Mouse (Mus musculus) frontal cortex, postnatal 14 days (tissue): ENCODE data around the gene Mtmr6.
"Not testable (repeated sequence)": the region's sequence is repeated elsewhere in the genome, so short reads cannot be mapped to it uniquely, and the experiment has no call there.

Experiments
- DNase-seq, 2 experiments: peaks; one replicate each; pipeline ENCODE4 v3.0.0; 2022; ENCODE audit warnings: low spot score in 2 of 2

Mtmr6 gene

GRCm38 (mm10) chr14:60295531-60295930, 30.5 kb downstream of the Mtmr6 start:
- DNase-seq = no peak

- DNase-seq = peak in 1 of 2 experiments; percentile 10
These were observed 35.4 kb downstream of the Mtmr6 start for GRCm38 (mm10) chr14:60300224-60300991.

GRCm38 (mm10) chr14:60301024-60301423, 36.0 kb downstream of the Mtmr6 start:
- DNase-seq = no peak

- DNase-seq = no peak
These were observed 37.4 kb downstream of the Mtmr6 start for GRCm38 (mm10) chr14:60302441-60302840.

GRCm38 (mm10) chr14:60304441-60305220, 39.6 kb downstream of the Mtmr6 start:
- no peak for DNase-seq

GRCm38 (mm10) chr14:60308113-60308512, 43.1 kb downstream of the Mtmr6 start:
- DNase-seq = no peak

GRCm38 (mm10) chr14:60310691-60311090, 45.7 kb downstream of the Mtmr6 start:
- DNase-seq = no peak

GRCm38 (mm10) chr14:60319231-60319630, 54.2 kb downstream of the Mtmr6 start:
- no peak for DNase-seq

GRCm38 (mm10) chr14:60320813-60321212, 55.8 kb downstream of the Mtmr6 start:
- DNase-seq = no peak

GRCm38 (mm10) chr14:60340001-60340400, 75.0 kb downstream of the Mtmr6 start:
- not testable (repeated sequence) for DNase-seq

- DNase-seq = no peak
These were observed 75.5 kb downstream of the Mtmr6 start for GRCm38 (mm10) chr14:60340570-60340969.

- DNase-seq = no peak
These were observed 80.4 kb downstream of the Mtmr6 start for GRCm38 (mm10) chr14:60345326-60345876.
